Mouse (Mus musculus) kidney, postnatal 0 days (tissue): ENCODE results near the gene Gm20388. TPM values are rescaled to one million over a fixed set of nuclear protein-coding genes. Genes with fewer than 3 reads are reported as not detected.

ENCODE experiments used
- ATAC-seq: fragments of 200-750 bp; cut with Nextera tagmentation; replicated peaks from 2 replicates; pipeline ENCODE4 v1.8.0; 2017; ENCODE audit warnings: low read depth, moderate number of reproducible peaks, moderate TSS enrichment, moderate library complexity; ENCODE audit not compliant: low FRiP score
- DNase-seq: peaks from one replicate; pipeline ENCODE4 v3.0.0-alpha.2; 2016; ENCODE audit warnings: low spot score
- H3K27ac ChIP-seq: fragments of 300-500 bp; sonication (generic); 2 replicates; pipeline ENCODE4 v1.5.1; 2014; ENCODE audit warnings: mild to moderate bottlenecking
- H3K27me3 ChIP-seq: fragments of 300-500 bp; sonication (generic); 2 replicates; pipeline ENCODE4 v1.6.1; 2014; ENCODE audit warnings: low read length, mixed read lengths; ENCODE audit not compliant: insufficient read depth
- H3K36me3 ChIP-seq: fragments of 300-500 bp; sonication (generic); 2 replicates; pipeline ENCODE4 v1.6.1; 2014; ENCODE audit warnings: low read length, mixed read lengths; ENCODE audit not compliant: insufficient read depth
- H3K4me1 ChIP-seq: fragments of 300-500 bp; sonication (generic); replicated peaks from 2 replicates; pipeline ENCODE4 v1.6.1; 2014; ENCODE audit warnings: antibody characterized with exemption, low read length, mixed read lengths; ENCODE audit not compliant: insufficient read depth
- H3K4me2 ChIP-seq: fragments of 300-500 bp; sonication (generic); 2 replicates; pipeline ENCODE4 v1.6.1; 2014; ENCODE audit warnings: mild to moderate bottlenecking, low read length, moderate library complexity, mixed read lengths
- H3K4me3 ChIP-seq: fragments of 300-500 bp; sonication (generic); replicated peaks from 2 replicates; pipeline ENCODE4 v1.5.1; 2014; ENCODE audit warnings: low read depth, low read length
- H3K9ac ChIP-seq: fragments of 300-500 bp; sonication (generic); 2 replicates; pipeline ENCODE4 v1.6.1; 2014; ENCODE audit warnings: low read depth, low read length
- H3K9me3 ChIP-seq: fragments of 300-500 bp; sonication (generic); replicated peaks from 2 replicates; pipeline ENCODE4 v1.6.1; 2016; ENCODE audit warnings: low read length, inconsistent platforms, mixed read lengths
- CTCF ChIP-seq: IDR thresholded peaks from 2 replicates; pipeline ENCODE4 v1.5.1; 2016; ENCODE audit warnings: antibody characterized with exemption, low read depth, mild to moderate bottlenecking, moderate library complexity
- WGBS: fragments of 180-500 bp; shearing (Covaris S2); extraction: QIAGEN DNeasy Blood & Tissue Kit; methylation state at CpG from one replicate; pipeline ENCODE4 v1.1.7; 2014; 5-methylcytosine and 5-hydroxymethylcytosine counted together
- polyA plus RNA-seq: library from polyadenylated mRNA; unstranded; fragments of >200 nt; fragmentation: Nextera tagmentation; extraction: Ambion mirVana; gene quantifications from 2 replicates; pipeline ENCODE4 v1.2.1, GENCODE M21; 2015

The Gm20388 gene
- polyA plus RNA-seq, 1 experiment from 2014 or later = not detected

DNA sequence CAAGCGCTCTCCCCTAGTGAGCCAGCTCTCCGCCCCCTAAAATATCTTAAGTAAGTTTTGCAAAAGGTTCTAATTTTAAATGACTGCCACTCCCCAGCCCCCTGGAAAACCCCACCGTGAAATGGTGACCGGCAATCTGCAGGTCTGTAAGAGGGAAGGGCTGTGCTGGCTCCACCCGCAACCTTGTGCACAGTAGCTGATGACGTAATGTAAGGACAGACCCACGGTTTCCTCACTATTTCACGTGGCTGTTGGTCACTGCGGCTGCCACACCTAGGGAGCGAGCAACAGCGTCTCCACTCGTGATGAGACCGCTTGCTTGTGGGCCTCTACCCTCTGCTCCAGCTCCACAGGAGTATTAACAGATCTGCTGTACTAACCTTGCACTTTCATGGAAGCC is 1895.5 kb downstream of the Gm20388 start:
- peaks cover 26% of the 10 kb centered on the region for H3K36me3 ChIP-seq
- H3K4me3 ChIP-seq = no peak overlapping the region
- no peak overlapping the region for H3K27ac ChIP-seq
- ATAC-seq (no peak), DNase-seq (no peak)
- 82% methylated on average over 13 of the region's 13 CpGs for WGBS
- no peaks in the 10 kb centered on the region for H3K4me1 ChIP-seq
- no peak overlapping the region for H3K4me2 ChIP-seq
- H3K27me3 ChIP-seq = no peaks in the 10 kb centered on the region
- no peaks in the 10 kb centered on the region for H3K9me3 ChIP-seq
- no peak overlapping the region for H3K9ac ChIP-seq
- TF ChIP-seq CTCF = no peak

DNA sequence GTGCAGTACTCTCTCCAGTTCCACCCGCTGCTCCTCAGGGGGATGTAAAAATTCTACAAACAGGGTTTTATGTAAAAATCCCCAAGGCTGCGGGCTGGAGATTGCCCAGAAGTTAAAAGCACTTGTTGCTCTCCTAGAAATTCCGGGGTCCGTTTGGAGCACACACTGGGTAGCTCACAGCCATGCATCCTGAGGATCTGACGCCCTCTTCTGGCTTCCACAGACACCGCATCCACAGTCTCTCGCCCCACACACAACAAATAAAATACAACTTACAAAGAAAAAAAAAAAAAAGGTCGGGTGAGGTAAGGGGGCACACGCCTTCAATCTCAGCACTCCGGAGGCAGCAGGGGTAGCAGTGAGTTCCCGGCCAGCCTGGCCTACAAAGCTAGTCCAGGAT is 1897.4 kb downstream of the Gm20388 start:
- Histone ChIP-seq H3K4me1 (no peaks in the 10 kb centered on the region), H3K36me3 (peaks cover 25% of the 10 kb centered on the region), H3K27ac (no peak overlapping the region), H3K4me2 (no peak overlapping the region), H3K9ac (no peak overlapping the region), H3K27me3 (no peaks in the 10 kb centered on the region), H3K9me3 (no peaks in the 10 kb centered on the region), H3K4me3 (no peak overlapping the region)
- ATAC-seq = no peak
- TF ChIP-seq CTCF = peak; percentile 32; the same call in 1 of the 2 replicates
- DNase-seq = no peak
- WGBS = 80% methylated on average over 11 of the region's 11 CpGs

DNA sequence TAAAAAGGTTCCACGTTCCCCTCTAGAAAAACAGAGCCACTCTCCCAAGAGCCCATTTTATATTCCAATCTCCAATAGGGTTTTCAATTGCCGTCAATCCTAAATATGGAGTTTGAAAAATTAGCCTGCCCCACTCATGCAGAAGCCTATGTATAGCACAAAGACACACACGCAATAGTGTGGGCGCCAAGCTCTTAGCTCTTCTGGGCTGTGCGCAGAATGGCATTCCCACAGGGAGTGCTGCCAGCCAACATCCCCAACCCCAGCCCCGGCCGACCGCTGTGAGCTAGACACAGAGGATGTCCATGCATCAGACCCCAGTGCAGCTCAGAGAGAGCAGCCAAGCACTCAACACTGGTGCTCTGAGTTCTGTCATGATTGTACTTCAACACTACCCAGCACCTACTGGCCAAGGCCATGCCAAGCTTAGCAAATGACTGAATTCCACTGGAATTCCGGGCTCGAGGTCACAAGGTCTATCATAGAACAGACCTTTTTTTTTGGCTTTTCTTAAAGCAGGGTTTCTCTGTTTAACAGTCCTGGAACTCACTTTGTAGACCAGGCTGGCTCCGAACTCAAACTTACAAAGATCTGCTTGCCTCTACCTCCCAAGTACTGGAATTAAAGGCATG is 1899.0 kb downstream of the Gm20388 start:
- Histone ChIP-seq H3K9me3 (no peaks in the 10 kb centered on the region), H3K9ac (no peak overlapping the region), H3K4me1 (no peaks in the 10 kb centered on the region), H3K27me3 (no peaks in the 10 kb centered on the region), H3K27ac (no peak overlapping the region), H3K4me3 (no peak overlapping the region), H3K4me2 (no peak overlapping the region), H3K36me3 (peaks cover 24% of the 10 kb centered on the region)
- whole genome bisulfite sequencing = 92% methylated on average over 11 of the region's 11 CpGs
- TF ChIP-seq CTCF = no peak
- no peak for ATAC-seq
- no peak for DNase-seq

DNA sequence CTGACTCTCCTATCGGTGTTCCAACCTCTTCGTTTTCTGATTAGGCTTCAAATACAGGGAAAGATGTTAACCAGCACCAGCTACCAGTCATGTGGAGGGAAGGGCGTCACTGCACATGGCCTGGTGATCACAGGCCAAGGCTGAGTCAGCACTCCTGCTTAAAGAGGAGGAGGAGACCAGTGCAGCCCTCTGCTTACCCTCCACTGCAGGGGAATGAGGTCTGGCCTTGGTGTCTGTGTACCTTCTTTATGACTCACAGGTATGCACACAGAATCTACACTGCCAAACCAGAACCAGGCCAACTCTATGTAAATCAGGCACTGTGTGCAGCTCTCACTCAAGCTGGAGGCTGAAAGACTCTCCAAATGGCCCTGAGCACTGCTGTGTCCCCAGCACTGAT is 1900.9 kb downstream of the Gm20388 start:
- Histone ChIP-seq H3K4me2 (no peak overlapping the region), H3K9me3 (no peaks in the 10 kb centered on the region), H3K4me3 (no peak overlapping the region), H3K36me3 (peaks cover 9% of the 10 kb centered on the region), H3K27ac (no peak overlapping the region), H3K27me3 (no peaks in the 10 kb centered on the region), H3K9ac (no peak overlapping the region), H3K4me1 (no peaks in the 10 kb centered on the region)
- 88% methylated on average over 3 of the region's 3 CpGs for WGBS
- DNase-seq (no peak), ATAC-seq (no peak)
- TF ChIP-seq CTCF = no peak

DNA sequence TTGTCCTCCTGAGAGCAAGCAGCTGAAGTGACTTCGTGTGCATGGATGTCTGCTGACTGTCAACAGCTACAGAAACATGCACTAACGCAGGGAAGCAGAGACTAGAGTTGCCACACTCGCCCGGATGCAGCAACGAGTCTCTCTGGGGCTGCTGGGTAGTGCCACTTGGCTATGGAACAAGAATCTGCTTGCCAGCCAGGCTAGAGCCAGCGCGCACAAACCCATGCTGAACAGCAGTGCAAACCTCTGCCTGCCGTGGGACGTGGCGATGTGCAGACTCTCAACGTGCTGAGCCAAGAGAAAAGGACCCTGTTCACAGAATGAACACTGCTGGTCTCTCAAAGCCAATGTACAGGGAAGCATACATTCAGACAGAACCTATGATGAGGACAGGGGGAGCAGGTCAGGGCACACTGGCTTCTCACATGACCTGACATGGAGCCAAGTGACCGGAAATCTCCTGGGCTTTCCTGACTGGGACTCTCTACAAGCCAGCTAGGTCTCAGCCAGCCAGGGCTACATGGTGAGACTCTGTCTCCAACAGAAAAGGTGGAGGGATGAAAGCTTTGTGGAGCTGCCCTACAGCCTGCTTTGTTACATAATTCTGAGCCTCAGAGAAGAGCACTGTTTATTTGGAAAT is 1901.4 kb downstream of the Gm20388 start:
- 93% methylated on average over 12 of the region's 12 CpGs for WGBS

DNA sequence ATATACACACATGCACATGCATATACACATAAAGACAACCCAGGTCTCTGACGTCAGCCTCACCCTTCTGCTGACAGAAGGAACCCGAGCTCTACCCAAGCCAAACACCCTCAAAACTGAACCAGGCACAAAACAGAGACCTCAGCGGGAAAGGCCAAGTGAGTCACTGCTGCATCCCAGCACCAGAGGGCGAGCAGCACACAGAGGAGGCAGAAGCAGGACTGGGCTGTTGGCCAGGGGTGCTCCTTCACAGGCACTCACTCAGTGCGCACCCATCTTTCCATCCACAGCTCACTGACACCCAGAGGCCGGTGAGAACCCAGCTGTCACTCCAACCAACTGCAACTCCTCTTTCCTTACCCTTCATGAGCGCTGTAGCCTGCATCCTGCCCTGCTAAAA is 1907.6 kb downstream of the Gm20388 start:
- ATAC-seq = no peak
- H3K27ac ChIP-seq = no peak overlapping the region
- DNase-seq = no peak
- WGBS = 76% methylated on average over 7 of the region's 7 CpGs
- H3K27me3 ChIP-seq = no peaks in the 10 kb centered on the region
- H3K4me2 ChIP-seq = no peak overlapping the region
- no peak overlapping the region for H3K9ac ChIP-seq
- H3K36me3 ChIP-seq = peaks cover 31% of the 10 kb centered on the region; the same call in 1 of the 2 replicates
- H3K4me3 ChIP-seq = no peak overlapping the region
- no peaks in the 10 kb centered on the region for H3K9me3 ChIP-seq
- H3K4me1 ChIP-seq = no peaks in the 10 kb centered on the region
- TF ChIP-seq CTCF = no peak

More for the DNA sequence above, 1901.4 kb downstream of the Gm20388 start:
- H3K4me1 ChIP-seq = no peaks in the 10 kb centered on the region
- H3K27ac ChIP-seq = no peak overlapping the region
- no peak overlapping the region for H3K4me2 ChIP-seq
- H3K9me3 ChIP-seq = no peaks in the 10 kb centered on the region
- H3K9ac ChIP-seq = no peak overlapping the region
- TF ChIP-seq CTCF = no peak
- no peak for DNase-seq
- peaks cover 9% of the 10 kb centered on the region for H3K36me3 ChIP-seq
- ATAC-seq = no peak
- no peaks in the 10 kb centered on the region for H3K27me3 ChIP-seq
- H3K4me3 ChIP-seq = no peak overlapping the region
